Mouse (Mus musculus): ENCODE measurements around the gene Zmynd11. TPM values are rescaled to one million over a fixed set of nuclear protein-coding genes. Genes with fewer than 3 reads are reported as not detected.

Zmynd11 gene
- polyA plus RNA-seq, 1 experiment = 13.1 TPM

DNA sequence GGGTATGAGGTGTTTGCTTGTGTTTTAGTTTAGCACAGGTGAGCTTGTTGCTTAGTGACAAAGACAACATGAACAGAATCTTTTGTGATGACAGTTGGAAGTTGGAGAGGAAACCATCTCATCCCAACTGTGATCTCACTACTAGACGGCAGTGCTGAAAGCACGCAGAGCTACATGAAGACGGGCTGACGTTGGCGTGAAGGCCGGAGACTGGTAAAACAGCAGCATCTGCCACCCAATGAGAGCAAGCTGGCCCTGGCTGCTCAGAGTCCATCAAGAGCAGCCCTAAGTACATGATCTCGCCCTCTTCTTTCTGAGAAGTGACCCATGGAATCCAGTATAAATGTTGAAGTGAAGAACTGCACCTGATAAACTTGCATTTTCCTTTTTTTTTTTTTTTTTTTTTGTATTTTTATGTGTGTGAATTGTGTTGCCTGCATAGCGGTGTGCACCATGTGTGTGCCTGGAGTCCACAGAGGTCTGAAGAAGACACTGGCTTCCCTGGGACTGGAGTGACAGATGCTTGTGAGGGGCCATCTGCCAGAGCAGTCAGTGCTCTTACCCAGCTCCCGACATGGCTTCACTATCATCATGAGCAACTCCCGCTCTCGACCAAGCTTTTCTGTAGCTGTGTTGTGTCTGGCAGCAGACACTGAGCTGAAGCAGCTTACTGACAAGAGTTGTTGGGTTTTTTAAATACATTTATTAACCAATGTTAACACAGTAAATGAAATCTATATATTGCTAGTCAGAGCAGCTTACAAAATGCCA is 80.8 kb downstream of the Zmynd11 start:
- peaks cover 3% of the 10 kb centered on the region; the same call in 1 of the 2 replicates for H3K4me1 ChIP-seq (ENCODE audit: control insufficient read depth, insufficient read depth, low read length)
- peak; percentile 69; the same call in 1 of the 2 replicates for TF ChIP-seq POLR2A (IDR thresholded peaks at IDR 0.05; ENCODE audit: control insufficient read depth, low read depth, low read length)
- TF ChIP-seq CTCF (IDR thresholded peaks at IDR 0.05; ENCODE audit: control insufficient read depth, insufficient read depth, insufficient replicate concordance, low read depth, low read length) = no peak
- H3K27ac ChIP-seq (ENCODE audit: control insufficient read depth, insufficient read depth, low read depth, low read length) = peak overlapping the region; percentile 88
- H3K36me3 ChIP-seq (ENCODE audit: control insufficient read depth, insufficient read depth, low read length) = peaks cover 2% of the 10 kb centered on the region
- no peaks in the 10 kb centered on the region for H3K27me3 ChIP-seq (ENCODE audit: control insufficient read depth, insufficient read depth, low read length)
- H3K4me3 ChIP-seq (ENCODE audit: control insufficient read depth, low read depth, low read length) = peak overlapping the region; percentile 89

DNA sequence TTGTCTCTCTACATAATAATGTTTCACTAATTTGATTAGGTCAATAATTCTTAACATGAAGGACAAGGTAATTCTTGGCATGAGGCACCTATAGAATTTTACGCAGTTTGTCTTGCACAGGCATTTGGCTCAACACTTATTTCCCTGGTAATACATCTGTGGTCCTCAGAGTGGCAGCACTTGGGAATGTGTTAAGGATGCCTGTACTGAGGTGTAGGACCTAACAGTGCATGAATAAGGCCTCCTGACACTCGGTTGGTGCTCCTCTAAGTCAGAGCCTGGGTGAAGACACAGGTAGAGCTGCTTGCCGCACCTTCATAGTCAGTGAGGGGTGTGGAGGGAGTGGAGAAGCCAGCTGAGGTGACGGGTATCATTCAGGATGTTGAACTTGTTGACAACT is 81.8 kb downstream of the Zmynd11 start:
- H3K36me3 ChIP-seq (ENCODE audit: control insufficient read depth, insufficient read depth, low read length) = peaks cover 2% of the 10 kb centered on the region
- no peaks in the 10 kb centered on the region for H3K4me1 ChIP-seq (ENCODE audit: control insufficient read depth, insufficient read depth, low read length)
- H3K27ac ChIP-seq (ENCODE audit: control insufficient read depth, insufficient read depth, low read depth, low read length) = peak overlapping the region; percentile 49; the same call in 1 of the 2 replicates
- H3K4me3 ChIP-seq (ENCODE audit: control insufficient read depth, low read depth, low read length) = peak overlapping the region; percentile 89
- H3K27me3 ChIP-seq (ENCODE audit: control insufficient read depth, insufficient read depth, low read length) = no peaks in the 10 kb centered on the region
- no peak for TF ChIP-seq CTCF (IDR thresholded peaks at IDR 0.05; ENCODE audit: control insufficient read depth, insufficient read depth, insufficient replicate concordance, low read depth, low read length)
- TF ChIP-seq POLR2A (IDR thresholded peaks at IDR 0.05; ENCODE audit: control insufficient read depth, low read depth, low read length) = no peak

DNA sequence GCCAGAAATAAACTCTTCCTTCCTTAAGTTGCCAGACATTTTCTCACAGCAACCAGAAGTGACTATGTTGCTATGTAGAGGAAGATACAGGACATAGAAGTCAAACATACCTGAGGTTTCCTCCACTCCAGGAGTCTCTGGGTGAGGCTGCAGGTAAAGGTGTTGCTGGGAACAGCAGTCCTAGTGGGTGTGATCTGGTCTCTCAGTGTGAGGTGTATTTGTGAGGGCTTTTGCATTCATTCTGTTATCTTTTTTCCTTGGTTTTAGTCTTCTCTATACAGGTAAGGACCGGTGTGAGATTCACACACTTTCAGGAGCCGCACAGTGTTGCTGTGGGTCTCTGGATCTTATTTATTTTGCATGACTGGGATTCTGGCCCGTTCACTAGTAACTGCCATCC is 83.6 kb downstream of the Zmynd11 start:
- H3K27ac ChIP-seq (ENCODE audit: control insufficient read depth, insufficient read depth, low read depth, low read length) = no peak overlapping the region
- H3K36me3 ChIP-seq (ENCODE audit: control insufficient read depth, insufficient read depth, low read length) = peaks cover 2% of the 10 kb centered on the region
- H3K27me3 ChIP-seq (ENCODE audit: control insufficient read depth, insufficient read depth, low read length) = no peaks in the 10 kb centered on the region
- TF ChIP-seq CTCF (IDR thresholded peaks at IDR 0.05; ENCODE audit: control insufficient read depth, insufficient read depth, insufficient replicate concordance, low read depth, low read length) (no peak), POLR2A (IDR thresholded peaks at IDR 0.05; ENCODE audit: control insufficient read depth, low read depth, low read length) (no peak)
- peak overlapping the region; percentile 6; the same call in 1 of the 2 replicates for H3K4me3 ChIP-seq (ENCODE audit: control insufficient read depth, low read depth, low read length)
- no peaks in the 10 kb centered on the region for H3K4me1 ChIP-seq (ENCODE audit: control insufficient read depth, insufficient read depth, low read length)

DNA sequence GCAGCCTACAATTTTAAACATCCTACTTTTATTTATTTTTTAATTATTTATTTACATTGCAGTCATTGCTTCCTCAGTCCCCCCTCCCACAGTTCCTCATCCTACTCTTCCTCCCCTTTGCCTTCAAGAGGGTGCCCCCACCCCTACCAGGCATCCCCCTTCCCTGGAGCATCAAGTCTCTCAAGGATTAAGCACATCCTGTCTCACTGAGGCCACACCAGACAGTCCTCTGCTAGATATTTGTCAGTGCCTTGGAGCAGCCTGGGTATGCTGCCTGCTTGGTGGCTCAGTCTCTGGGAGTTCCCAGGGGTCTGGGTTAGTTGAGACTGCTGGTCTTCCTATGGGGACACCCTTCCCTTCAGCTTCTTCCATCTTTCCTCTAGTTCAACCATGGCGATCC is 91.0 kb downstream of the Zmynd11 start:
- no peaks in the 10 kb centered on the region for H3K27me3 ChIP-seq (ENCODE audit: control insufficient read depth, insufficient read depth, low read length)
- TF ChIP-seq POLR2A (IDR thresholded peaks at IDR 0.05; ENCODE audit: control insufficient read depth, low read depth, low read length) (no peak), CTCF (IDR thresholded peaks at IDR 0.05; ENCODE audit: control insufficient read depth, insufficient read depth, insufficient replicate concordance, low read depth, low read length) (no peak)
- H3K4me1 ChIP-seq (ENCODE audit: control insufficient read depth, insufficient read depth, low read length) = no peaks in the 10 kb centered on the region
- H3K27ac ChIP-seq (ENCODE audit: control insufficient read depth, insufficient read depth, low read depth, low read length) = no peak overlapping the region
- H3K36me3 ChIP-seq (ENCODE audit: control insufficient read depth, insufficient read depth, low read length) = no peaks in the 10 kb centered on the region
- no peak overlapping the region for H3K4me3 ChIP-seq (ENCODE audit: control insufficient read depth, low read depth, low read length)

DNA sequence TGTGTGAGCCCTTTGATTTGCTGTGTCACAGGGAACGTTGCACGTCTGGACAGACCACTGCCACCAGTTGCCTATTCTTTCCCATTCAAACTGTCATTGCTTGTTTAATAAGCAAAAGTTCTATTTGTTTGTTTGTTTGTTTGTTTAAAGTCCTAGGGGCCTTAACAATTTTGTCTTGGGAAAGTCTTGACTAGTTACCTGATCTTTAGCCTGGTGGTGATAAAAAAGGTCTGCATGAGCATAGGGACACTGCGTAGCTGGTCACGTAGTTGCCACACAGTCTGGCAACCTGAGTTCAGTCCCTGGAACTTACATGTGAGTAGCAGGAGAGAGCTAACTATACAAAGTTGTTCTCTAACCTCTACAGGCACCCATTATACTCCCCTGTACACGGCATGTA is 95.9 kb downstream of the Zmynd11 start:
- TF ChIP-seq CTCF (IDR thresholded peaks at IDR 0.05; ENCODE audit: control insufficient read depth, insufficient read depth, insufficient replicate concordance, low read depth, low read length) = no peak
- TF ChIP-seq POLR2A (IDR thresholded peaks at IDR 0.05; ENCODE audit: control insufficient read depth, low read depth, low read length) = no peak

DNA sequence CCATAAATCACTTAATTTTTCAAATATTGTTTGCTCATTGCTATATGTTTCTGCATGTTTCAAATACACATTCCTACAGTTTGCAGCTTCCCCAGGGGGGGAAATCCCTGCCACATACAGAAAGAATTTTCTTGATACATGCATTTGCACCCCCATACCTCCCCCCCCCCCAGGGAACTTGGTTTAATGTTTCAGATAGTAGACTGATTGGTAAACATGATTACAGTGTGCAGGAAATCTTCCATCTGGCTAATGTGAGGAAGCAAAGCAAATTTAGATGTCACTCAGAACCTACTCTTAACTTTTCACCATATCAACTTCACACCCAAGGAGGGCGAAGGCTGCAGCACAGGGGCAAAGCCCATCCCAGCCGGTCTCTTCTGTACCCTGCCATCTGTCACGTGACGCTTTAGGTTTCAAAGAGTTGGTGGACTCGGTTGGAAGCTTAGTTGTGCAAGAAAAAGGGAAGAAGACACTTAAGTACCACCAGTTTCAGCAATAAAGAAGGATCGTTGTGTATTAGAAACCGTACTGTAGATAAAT is 97.1 kb downstream of the Zmynd11 start:
- no peak for TF ChIP-seq CTCF (IDR thresholded peaks at IDR 0.05; ENCODE audit: control insufficient read depth, insufficient read depth, insufficient replicate concordance, low read depth, low read length)
- TF ChIP-seq POLR2A (IDR thresholded peaks at IDR 0.05; ENCODE audit: control insufficient read depth, low read depth, low read length) = no peak
- Histone ChIP-seq H3K27me3 (ENCODE audit: control insufficient read depth, insufficient read depth, low read length) (no peaks in the 10 kb centered on the region), H3K27ac (ENCODE audit: control insufficient read depth, insufficient read depth, low read depth, low read length) (no peak overlapping the region), H3K4me1 (ENCODE audit: control insufficient read depth, insufficient read depth, low read length) (no peaks in the 10 kb centered on the region), H3K4me3 (ENCODE audit: control insufficient read depth, low read depth, low read length) (no peak overlapping the region), H3K36me3 (ENCODE audit: control insufficient read depth, insufficient read depth, low read length) (no peaks in the 10 kb centered on the region)

More for the DNA sequence above, 95.9 kb downstream of the Zmynd11 start:
- Histone ChIP-seq H3K27me3 (ENCODE audit: control insufficient read depth, insufficient read depth, low read length) (no peaks in the 10 kb centered on the region), H3K27ac (ENCODE audit: control insufficient read depth, insufficient read depth, low read depth, low read length) (no peak overlapping the region), H3K36me3 (ENCODE audit: control insufficient read depth, insufficient read depth, low read length) (no peaks in the 10 kb centered on the region), H3K4me1 (ENCODE audit: control insufficient read depth, insufficient read depth, low read length) (no peaks in the 10 kb centered on the region), H3K4me3 (ENCODE audit: control insufficient read depth, low read depth, low read length) (no peak overlapping the region)

DNA sequence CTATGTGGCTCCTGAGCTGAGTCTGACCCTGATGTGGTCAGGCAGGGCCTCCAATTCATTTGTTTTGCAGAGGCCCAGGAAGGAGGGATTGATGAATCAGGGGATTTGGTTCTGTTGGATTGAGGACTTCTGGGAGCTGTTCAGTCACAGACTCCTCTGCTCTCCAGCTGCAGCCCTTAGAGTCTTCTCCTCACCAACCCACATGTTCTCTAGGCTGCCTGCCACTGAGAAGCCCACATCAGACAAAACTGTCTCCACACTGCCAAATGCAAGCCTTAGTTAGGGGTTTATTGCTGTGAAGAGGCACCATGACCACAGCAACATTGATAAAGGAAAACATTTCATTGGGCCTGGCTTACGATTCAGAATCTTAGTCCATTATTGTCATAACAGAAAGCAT is 101.5 kb downstream of the Zmynd11 start:
- no peaks in the 10 kb centered on the region for H3K36me3 ChIP-seq (ENCODE audit: control insufficient read depth, insufficient read depth, low read length)
- TF ChIP-seq CTCF (IDR thresholded peaks at IDR 0.05; ENCODE audit: control insufficient read depth, insufficient read depth, insufficient replicate concordance, low read depth, low read length) (no peak), POLR2A (IDR thresholded peaks at IDR 0.05; ENCODE audit: control insufficient read depth, low read depth, low read length) (no peak)
- H3K27ac ChIP-seq (ENCODE audit: control insufficient read depth, insufficient read depth, low read depth, low read length) = no peak overlapping the region
- H3K4me1 ChIP-seq (ENCODE audit: control insufficient read depth, insufficient read depth, low read length) = no peaks in the 10 kb centered on the region
- H3K27me3 ChIP-seq (ENCODE audit: control insufficient read depth, insufficient read depth, low read length) = no peaks in the 10 kb centered on the region
- H3K4me3 ChIP-seq (ENCODE audit: control insufficient read depth, low read depth, low read length) = no peak overlapping the region
